ENCODE assay signal across 8 mouse cellular contexts in the genomic region with DNA sequence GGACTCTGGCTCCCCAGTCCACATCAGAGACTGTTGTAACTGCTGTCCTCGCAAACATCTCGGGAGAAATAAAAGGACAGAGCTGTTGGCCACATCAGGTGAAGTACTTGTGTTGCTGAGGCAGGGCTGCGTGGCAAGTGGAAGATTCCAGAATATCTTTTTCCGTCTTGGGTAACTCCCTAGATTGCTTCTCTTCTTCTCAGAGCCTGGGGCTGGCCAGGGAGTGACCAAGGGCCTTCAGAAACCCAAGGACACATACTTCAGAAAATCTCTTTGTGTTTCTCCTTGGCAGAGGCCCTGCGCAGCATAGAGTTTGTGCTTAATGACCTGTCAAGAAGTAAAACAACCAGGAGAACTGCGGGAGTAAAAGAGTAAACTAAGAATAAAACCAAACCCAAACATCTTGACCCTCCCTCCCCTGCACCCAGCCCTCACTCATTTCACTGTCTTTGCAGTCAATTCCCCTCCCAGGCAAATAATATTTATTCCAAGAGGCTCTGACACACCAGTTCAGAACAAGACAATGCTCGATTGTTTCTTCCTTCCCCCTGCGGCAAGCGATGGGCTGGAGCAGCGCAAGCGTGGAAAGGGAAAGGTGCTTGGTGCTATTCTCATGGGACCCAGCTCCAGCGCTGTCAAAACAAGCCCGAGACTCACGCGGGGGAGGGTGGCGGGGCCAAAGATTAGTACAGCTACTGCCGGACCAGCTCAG.
DNase-seq lines count a peak whose midpoint lies in the region; ATAC-seq and TF ChIP-seq lines count a peak whose summit lies in the region.

No protein-coding gene starts in this region.

- TF ChIP-seq POLR2A in brain, embryonic 14.5 days (IDR thresholded peaks at IDR 0.05; ENCODE audit: borderline replicate concordance, extremely low read depth, insufficient read depth, insufficient read length, poor library complexity, severe bottlenecking), result no peak

- WGBS in forebrain, embryonic 16.5 days, result 22% methylated on average over 17 of the region's 17 CpGs
- 23% methylated on average over 17 of the region's 17 CpGs for WGBS in hindbrain, embryonic 15.5 days
- 35% methylated on average over 17 of the region's 17 CpGs for WGBS in liver, embryonic 11.5 days

- H3K27me3 ChIP-seq in forebrain, embryonic 16.5 days (replicated peaks; ENCODE audit: control insufficient read depth, insufficient read depth, low read length), result no peaks in the 10 kb centered on the region
- peaks cover 3% of the 10 kb centered on the region; the same call in 1 of the 2 replicates for H3K27me3 ChIP-seq in hindbrain, embryonic 15.5 days
- peaks cover 3% of the 10 kb centered on the region; the same call in 1 of the 2 replicates for H3K27me3 ChIP-seq in liver, embryonic 11.5 days (replicated peaks; ENCODE audit: control insufficient read depth, insufficient read depth, low read length)

- peak overlapping the region; percentile 36 for H3K4me2 ChIP-seq in forebrain, embryonic 16.5 days (ENCODE audit: low read length)
- H3K4me2 ChIP-seq in hindbrain, embryonic 15.5 days, result peak overlapping the region; percentile 49
- peak overlapping the region; percentile 21; the same call in 1 of the 2 replicates for H3K4me2 ChIP-seq in liver, embryonic 11.5 days

- H3K9ac ChIP-seq in forebrain, embryonic 16.5 days (replicated peaks; ENCODE audit: low read depth, low read length), result no peak overlapping the region
- no peak overlapping the region for H3K9ac ChIP-seq in hindbrain, embryonic 15.5 days
- no peak overlapping the region for H3K9ac ChIP-seq in liver, embryonic 11.5 days (ENCODE audit: low read depth, low read length)

- no peak for TF ChIP-seq CTCF in brain, embryonic 14.5 days (IDR thresholded peaks at IDR 0.05; ENCODE audit: borderline replicate concordance, extremely low read depth, insufficient read depth, insufficient read length)

- H3K36me3 ChIP-seq in forebrain, embryonic 16.5 days (ENCODE audit: control insufficient read depth, insufficient read depth), result no peaks in the 10 kb centered on the region
- H3K36me3 ChIP-seq in hindbrain, embryonic 15.5 days, result no peaks in the 10 kb centered on the region
- H3K36me3 ChIP-seq in liver, embryonic 11.5 days (ENCODE audit: control insufficient read depth, insufficient read depth, low read length), result no peaks in the 10 kb centered on the region

- peak; percentile 47 for DNase-seq in brain, embryonic 14.5 days (ENCODE audit: low read depth)
- no peak for DNase-seq in liver, embryonic 11.5 days (ENCODE audit: low spot score)
- DNase-seq in ovary, postnatal 10 days (ENCODE audit: low spot score), result peak; percentile 44
- DNase-seq in cerebellum, postnatal 14 days, result no peak
- DNase-seq in urinary bladder, adult 2 months (ENCODE audit: low spot score), result no peak
- DNase-seq in natural killer cell, adult 2 months (ENCODE audit: low spot score in 2 of 2), result no peak

- H3K9me3 ChIP-seq in forebrain, embryonic 16.5 days (ENCODE audit: control insufficient read depth, low read length), result no peaks in the 10 kb centered on the region
- no peaks in the 10 kb centered on the region for H3K9me3 ChIP-seq in hindbrain, embryonic 15.5 days
- no peaks in the 10 kb centered on the region for H3K9me3 ChIP-seq in liver, embryonic 11.5 days (ENCODE audit: control insufficient read depth, low read length)

- H3K27ac ChIP-seq in forebrain, embryonic 16.5 days (ENCODE audit: low read length), result no peak overlapping the region
- no peak overlapping the region for H3K27ac ChIP-seq in hindbrain, embryonic 15.5 days (replicated peaks)
- H3K27ac ChIP-seq in liver, embryonic 11.5 days (ENCODE audit: low read depth, low read length), result no peak overlapping the region

- no peak overlapping the region for H3K4me3 ChIP-seq in forebrain, embryonic 16.5 days (replicated peaks; ENCODE audit: low read length)
- peak overlapping the region; percentile 14; the same call in 1 of the 2 replicates for H3K4me3 ChIP-seq in hindbrain, embryonic 15.5 days
- H3K4me3 ChIP-seq in liver, embryonic 11.5 days (ENCODE audit: low read depth, low read length), result no peak overlapping the region

- ATAC-seq in forebrain, embryonic 16.5 days, result no peak
- no peak for ATAC-seq in hindbrain, embryonic 15.5 days (ENCODE audit: low FRiP score, low read depth)
- ATAC-seq in liver, embryonic 11.5 days (replicated peaks; ENCODE audit: low FRiP score), result no peak

- peaks cover 10% of the 10 kb centered on the region for H3K4me1 ChIP-seq in forebrain, embryonic 16.5 days (replicated peaks; ENCODE audit: control insufficient read depth, insufficient read depth, low read length)
- peaks cover 25% of the 10 kb centered on the region for H3K4me1 ChIP-seq in hindbrain, embryonic 15.5 days (replicated peaks)
- H3K4me1 ChIP-seq in liver, embryonic 11.5 days (replicated peaks; ENCODE audit: control insufficient read depth, insufficient read depth, low read length), result no peaks in the 10 kb centered on the region; the same call in 1 of the 2 replicates

Comparison
In these comparisons a context has a peak if more than half of its experiments do, and no peak if none do; other contexts are left out.
1. DNase-seq: peak in brain, embryonic 14.5 days (single experiment) and ovary, postnatal 10 days (single experiment); none in liver, embryonic 11.5 days (single experiment), cerebellum, postnatal 14 days (0 of 2), urinary bladder, adult 2 months (single experiment) and natural killer cell, adult 2 months (0 of 2).
2. Peak in every context shown above with its lines, with median percentiles within 50 percentile points of each other: H3K4me2 ChIP-seq.